Mouse (Mus musculus): ENCODE measurements around the gene Mageh1. TPM values are rescaled to one million over a fixed set of nuclear protein-coding genes. Genes with fewer than 3 reads are reported as not detected.
"Not testable (repeated sequence)": the region's sequence is repeated elsewhere in the genome, so short reads cannot be mapped to it uniquely, and the experiment has no call there.

Mageh1 gene
- total RNA-seq (2021) = 10 to 100 TPM; 18.5 to 21.1 TPM
- long read RNA-seq, experiment 1, transcript Mageh1-201 (1 exons, 1,410 nt) = major isoform, 5 of 5 reads
- long read RNA-seq, experiment 1, partial matches to known transcripts = 0 of 5 reads
- long read RNA-seq, experiment 1, other reads (novel, unspliced or antisense) = 0 of 5 reads
- long read RNA-seq, experiment 2, transcript Mageh1-201 (1 exons, 1,410 nt) = major isoform, 18 of 20 reads
- long read RNA-seq, experiment 2, partial matches to known transcripts = 0 of 20 reads
- long read RNA-seq, experiment 2, other reads (novel, unspliced or antisense) = 2 of 20 reads

- peak; percentile 59 to 60 for DNase-seq (ENCODE audit: low spot score in 2 of 2)
Observed at GRCm38 (mm10) chrX:153037087-153037971, at the start of gene Mageh1. Gene Mageh1 (minus strand): TSS chrX:153037575.

- DNase-seq (ENCODE audit: low spot score in 2 of 2) = not testable (repeated sequence)
Observed at GRCm38 (mm10) chrX:153037972-153038744, 783 bp upstream of the Mageh1 start.

- not testable (repeated sequence) for DNase-seq (ENCODE audit: low spot score in 2 of 2)
Observed at GRCm38 (mm10) chrX:153031547-153031946, 5.8 kb downstream of the Mageh1 start.

- DNase-seq (ENCODE audit: low spot score in 2 of 2) = not testable (repeated sequence)
Observed at GRCm38 (mm10) chrX:153025709-153026108, 11.7 kb downstream of the Mageh1 start.

GRCm38 (mm10) chrX:153025255-153025654 is 12.1 kb downstream of the Mageh1 start:
- DNase-seq (ENCODE audit: low spot score in 2 of 2) = not testable (repeated sequence)

GRCm38 (mm10) chrX:153007685-153008047 is 29.7 kb downstream of the Mageh1 start:
- DNase-seq (ENCODE audit: low spot score in 2 of 2) = no peak

- DNase-seq (ENCODE audit: low spot score in 2 of 2) = peak; percentile 48 to 57
Observed at GRCm38 (mm10) chrX:153007021-153007684, 30.2 kb downstream of the Mageh1 start.

GRCm38 (mm10) chrX:153006387-153006841 is 31.0 kb downstream of the Mageh1 start, which contains the start of gene Usp51:
Gene Usp51 (plus strand): TSS chrX:153006469.
- peak; percentile 29 to 30 for DNase-seq (ENCODE audit: low spot score in 2 of 2)

GRCm38 (mm10) chrX:152996105-152996504 is 41.3 kb downstream of the Mageh1 start:
- not testable (repeated sequence) for DNase-seq (ENCODE audit: low spot score in 2 of 2)

- DNase-seq (ENCODE audit: low spot score in 2 of 2) = not testable (repeated sequence)
Observed at GRCm38 (mm10) chrX:152989852-152990251, 47.5 kb downstream of the Mageh1 start.

Other genes starting within 250 kb of the Mageh1 start
- gene Usp51, start 31.1 kb downstream of the Mageh1 start, total RNA-seq (2021) = 1 to 10 TPM; 2.6 to 3.7 TPM
- gene Foxr2, start 81.2 kb upstream of the Mageh1 start, total RNA-seq (2021) = not detected
- 10 to 100 TPM; 10.0 to 10.7 TPM for gene Rragb, start 102.4 kb upstream of the Mageh1 start, total RNA-seq (2021)
- gene Klf8, start 199.9 kb upstream of the Mageh1 start, total RNA-seq (2021) = under 1 TPM; 0.40 to 0.48 TPM

Data from adrenal gland, adult 18-20 months (tissue).